Mouse (Mus musculus): ENCODE measurements around the gene Cntnap2.

Gene Cntnap2

DNA sequence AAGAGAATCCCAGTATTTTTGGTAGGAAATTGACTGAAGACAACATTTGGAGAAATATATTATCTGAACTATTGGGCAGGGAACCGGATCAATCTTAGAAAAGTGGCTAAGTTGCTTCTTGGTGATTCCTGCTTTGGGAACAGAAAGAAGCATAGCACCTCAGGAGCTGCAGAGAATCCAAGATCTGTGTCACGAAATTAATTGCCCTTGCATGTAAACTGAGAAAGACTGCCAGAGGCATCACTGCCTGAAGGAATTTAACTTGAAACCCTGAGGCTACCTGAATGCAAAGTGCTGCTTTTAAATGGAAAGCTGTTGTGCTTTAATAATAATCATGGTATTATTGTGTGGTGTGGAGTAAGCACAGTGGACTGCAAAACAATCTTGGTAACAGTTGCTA, 286.2 kb downstream of the Cntnap2 start:
- no peak for DNase-seq

DNA sequence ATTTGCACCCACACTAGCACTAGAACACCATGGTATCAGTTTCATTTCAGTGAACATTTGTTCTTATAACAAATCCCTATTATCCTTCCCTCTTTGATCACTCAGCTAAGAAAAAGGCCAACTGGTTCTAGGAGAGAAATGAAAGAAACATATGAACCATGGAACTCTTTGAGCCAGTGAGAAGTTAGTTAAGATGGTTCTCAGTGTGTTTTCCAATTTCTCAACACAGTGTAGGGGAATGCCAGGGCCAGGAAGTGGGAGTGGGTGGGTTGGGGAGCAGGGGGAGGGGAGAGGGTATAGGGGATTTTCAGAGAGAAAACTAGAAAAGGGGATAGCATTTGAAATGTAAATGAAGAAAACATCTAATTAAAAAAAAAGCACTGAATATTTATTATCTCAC, 286.8 kb downstream of the Cntnap2 start:
- DNase-seq, result no peak

DNA sequence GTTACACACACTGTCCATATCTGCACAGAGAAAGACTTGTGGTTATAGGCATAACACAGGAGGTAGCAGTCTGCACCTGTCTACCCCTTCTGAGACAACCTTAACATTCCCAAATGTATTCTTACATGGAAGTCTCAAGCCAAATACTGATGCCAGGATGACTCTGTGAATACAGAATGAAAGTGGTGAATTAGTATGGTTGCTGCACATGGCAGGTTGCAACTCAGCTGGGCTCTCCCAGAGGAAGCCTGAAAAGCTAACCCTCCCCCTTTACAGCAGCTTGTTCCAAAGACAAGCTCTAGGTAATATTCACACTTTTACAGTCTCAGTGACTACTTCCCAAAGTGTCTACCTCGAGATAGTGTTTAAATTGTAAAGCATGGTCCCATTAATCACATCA, 307.3 kb downstream of the Cntnap2 start:
- DNase-seq, result no peak

DNA sequence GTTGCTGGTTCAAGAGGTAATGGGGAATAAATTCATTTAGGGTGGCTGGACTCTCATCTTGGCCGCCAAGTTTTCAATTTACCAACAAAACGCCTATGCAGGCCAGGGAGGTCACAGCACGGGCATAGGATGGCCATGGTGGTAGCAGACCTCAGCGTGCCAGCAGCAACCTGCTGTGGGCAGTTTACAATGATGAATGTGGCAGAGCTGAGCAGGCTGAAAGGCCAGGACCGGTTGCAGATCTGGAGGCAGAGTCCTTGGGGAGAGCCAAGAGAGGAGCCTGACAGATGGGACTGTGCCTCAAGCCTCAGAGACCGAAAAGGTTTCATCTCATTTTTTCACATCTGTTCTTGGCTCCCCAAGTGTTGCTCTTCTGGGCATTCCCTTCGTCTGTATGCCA, 322.0 kb downstream of the Cntnap2 start:
- peak in 1 of 2 experiments; percentile 25 for DNase-seq

DNA sequence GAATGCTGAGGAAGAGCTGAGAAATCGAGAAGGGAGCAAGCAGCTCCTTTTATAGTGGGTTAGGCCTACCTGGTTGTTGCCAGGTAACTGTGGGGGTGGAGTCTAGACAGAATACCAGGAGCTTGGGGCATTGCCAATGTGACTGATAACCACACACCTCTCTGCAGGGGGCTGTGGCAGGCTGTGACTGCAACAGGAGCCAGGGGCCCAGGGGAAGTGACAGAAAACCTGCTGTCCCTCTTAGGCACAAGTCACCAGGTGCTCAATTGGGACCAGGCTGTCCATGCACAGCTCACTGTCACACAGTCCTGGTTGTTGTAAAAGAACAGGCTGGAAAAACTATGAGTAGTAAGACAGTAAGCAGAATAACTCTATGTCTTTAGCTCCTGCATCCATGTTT, 329.9 kb downstream of the Cntnap2 start:
- peak in 1 of 2 experiments; percentile 17 for DNase-seq

DNA sequence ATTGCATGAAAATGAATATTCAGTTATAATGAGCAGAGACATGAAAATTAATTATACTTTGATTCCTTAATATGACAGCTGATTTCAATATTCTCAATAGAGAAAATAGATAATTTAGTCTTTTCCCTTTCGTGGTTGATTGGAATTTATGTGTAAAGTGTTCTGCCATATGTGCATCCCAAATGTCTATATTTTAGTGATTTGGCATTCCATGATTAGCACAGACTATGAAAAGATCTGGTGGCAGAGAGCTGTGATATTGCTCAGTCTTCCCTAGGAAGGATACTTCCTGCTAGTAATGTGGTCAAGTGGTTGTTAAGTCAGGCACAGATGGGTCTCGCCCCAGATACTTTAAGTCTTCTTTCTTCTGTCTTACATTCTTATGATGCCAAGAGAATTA, 354.5 kb downstream of the Cntnap2 start:
- no peak for DNase-seq

DNA sequence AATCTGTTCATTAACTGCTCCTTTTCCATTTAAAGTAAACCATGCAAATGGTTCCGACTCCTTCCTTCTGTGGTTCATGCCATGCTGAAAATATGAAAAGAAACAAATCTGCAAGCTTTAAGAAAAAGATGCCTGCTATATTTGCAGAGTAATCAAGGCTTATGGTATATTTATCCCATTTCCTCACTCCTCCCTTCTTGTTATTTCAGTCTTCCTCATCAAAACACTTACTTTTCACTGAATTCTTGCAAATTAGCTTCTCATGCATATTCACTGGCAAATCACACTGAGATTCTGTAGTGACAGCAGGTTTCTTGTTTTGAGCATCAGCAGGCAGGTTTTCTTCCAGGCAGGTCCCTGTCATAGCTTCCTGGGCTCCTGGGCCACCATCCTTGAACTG, 396.3 kb downstream of the Cntnap2 start:
- no peak for DNase-seq

DNA sequence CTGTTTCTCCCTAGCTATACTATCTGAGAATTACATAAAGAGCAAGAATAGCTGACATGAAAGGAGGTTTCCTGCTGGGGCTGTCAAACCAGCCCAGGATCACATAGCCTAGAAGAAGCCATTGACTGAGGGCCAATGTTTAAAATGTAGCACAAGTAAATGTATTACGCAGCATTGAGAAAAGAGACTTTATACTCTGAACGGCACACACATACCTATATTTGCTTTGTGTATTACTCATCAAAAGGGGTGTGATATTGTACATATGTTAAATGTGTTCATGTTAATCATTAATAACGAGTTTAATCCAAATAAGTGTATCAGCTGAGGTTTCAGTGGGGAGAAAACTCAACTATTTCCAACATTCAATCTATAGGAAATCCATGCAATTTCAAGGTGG, 459.1 kb downstream of the Cntnap2 start:
- DNase-seq, result no peak

DNA sequence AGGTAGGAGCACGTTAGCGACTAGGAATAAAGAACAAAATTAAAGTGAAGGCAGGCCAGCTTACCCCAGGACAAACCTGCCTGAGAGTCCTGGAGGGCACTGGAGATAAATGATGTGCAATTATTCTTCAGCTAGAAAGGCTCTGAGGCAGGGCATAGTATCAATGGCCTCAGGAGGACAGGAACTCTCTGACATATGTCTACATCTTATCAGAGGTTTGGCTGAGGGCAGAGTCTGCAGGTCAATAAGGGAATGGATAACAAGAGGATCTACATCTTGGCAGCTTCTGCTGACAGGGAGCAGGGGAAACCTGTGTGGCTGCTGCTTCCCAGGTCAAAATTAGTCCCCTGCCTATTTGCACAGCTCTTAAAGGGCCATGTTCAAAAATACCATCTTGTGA, 477.8 kb downstream of the Cntnap2 start:
- DNase-seq, result no peak

DNA sequence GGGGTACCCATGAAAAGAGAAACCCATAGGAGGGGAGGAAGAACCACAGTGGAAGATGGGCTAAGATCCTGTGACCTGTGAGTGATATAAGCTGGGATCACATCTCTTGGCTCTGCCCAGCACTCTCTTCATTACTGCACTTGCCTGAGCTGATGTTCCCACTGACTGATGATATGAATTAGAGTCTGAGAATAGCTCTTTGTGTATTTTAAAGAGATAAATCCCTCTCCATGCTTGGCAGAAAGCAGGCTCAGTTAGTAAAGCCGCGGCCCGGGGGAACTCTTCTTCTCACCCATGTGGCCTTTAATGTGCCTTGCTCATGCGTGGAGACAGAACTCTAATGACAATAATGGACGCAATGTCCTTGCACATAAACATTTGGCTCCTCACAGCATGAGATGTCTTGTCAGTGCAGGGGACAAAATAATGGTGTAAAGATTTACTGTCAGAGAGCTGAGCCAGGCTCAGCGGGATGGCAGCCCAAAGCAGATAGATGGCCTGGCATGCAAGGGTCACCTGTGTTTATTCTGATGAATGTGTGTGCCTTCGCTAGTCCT, 485.2 kb downstream of the Cntnap2 start:
- DNase-seq, result no peak

DNA sequence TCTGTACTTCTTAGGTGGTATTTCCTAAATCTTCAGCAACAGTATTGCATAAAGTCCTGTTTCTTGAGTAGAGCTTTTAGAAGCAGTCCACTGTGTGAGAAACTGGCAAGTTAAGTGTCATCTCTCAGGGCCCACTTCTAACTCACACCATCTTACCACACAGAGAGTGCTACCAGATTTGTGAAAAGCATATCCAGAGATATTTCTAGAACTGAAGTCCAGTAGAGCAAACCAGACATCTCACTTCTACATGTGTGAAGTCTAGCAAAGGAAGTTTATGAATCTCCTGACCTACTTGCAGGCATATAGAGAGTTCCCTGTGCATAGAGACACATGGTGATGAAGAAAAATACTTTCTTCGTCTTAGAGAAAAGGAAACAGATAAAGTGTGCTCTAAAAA, 500.6 kb downstream of the Cntnap2 start:
- no peak for DNase-seq

DNA sequence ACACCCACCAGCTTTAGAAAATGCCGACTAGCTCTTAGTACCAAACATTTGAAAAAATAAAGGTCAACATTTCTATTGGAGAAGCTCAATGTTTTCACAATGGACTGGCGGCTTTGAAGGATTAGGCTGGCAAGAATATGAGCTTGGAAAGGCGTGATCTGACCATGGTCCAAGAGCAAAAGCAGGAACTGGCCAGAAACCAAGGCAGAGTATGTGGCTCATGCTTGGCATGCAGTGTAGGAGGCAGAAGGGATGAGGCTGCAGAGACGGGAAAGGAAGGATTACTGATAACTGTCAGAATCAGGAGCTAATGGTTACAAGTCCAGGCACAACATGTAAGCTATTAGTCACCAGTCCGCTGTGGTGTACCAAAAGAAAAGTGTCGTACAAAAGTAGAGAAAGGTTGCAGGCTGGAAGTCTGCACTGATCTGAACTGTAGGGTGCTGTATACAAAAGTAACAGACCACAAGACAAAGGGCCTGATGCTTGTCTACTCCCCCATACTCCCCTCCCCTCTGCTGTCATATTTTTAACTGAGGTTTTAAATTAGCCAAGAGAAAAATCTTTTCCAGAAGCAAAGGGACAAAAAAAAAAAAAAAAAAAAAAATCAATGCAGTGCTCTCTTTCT, 525.4 kb downstream of the Cntnap2 start:
- no peak for DNase-seq

DNA sequence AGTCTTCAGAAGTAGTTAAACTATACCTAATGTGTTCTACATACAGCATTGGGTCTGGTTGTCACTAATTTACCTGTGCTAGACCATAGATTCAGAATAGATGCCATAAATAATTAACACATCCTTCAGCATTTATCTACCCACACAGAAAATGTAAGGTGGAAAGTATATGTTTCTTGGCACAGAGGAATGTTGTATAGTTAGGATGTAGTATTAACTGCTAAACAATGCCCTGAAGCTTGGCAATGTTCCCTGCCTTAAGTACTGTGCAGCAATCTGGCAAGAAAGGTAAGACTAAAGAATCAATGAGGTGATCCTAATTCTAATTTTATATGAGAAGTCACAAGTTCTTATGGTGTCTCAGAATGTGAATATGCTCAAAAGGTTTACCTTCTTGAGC, 529.9 kb downstream of the Cntnap2 start:
- no peak for DNase-seq

DNA sequence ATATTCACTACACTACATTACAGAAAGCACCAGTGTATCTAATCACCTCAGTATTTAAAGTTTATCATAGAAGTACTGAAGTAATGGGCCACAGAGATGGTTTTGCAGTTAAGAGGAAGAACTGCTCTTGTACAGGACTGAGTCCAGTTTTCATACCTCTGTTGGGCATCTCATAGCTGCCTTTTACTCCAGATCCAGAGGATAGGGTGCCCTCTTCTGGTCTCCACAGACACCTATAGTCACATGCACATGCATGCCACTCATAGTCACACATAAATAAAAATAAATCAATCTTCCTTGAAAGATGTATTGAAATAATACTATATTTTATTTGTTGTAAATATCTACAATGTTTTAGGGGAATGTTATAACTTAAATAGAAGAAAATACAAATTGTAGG, 587.9 kb downstream of the Cntnap2 start:
- DNase-seq, result no peak

DNA sequence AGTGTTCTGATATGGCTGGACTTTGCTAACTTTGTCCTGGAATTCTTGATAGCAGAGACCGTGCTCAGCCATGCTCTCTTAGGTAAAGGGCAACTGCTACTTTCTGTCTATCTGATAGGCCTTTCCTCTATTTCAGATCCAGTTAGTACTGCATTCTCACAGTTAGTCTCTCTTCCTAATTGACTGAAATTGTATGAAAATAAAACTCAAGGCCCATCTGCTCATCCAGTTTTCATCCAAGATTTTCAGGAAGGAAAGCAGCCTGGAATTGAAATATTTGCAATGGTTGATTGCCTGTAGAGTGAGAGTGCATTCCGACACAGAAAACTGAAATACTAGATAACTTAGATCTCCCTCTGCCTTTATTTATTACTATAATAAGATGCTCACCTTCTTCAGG, 589.3 kb downstream of the Cntnap2 start:
- DNase-seq, result no peak

DNA sequence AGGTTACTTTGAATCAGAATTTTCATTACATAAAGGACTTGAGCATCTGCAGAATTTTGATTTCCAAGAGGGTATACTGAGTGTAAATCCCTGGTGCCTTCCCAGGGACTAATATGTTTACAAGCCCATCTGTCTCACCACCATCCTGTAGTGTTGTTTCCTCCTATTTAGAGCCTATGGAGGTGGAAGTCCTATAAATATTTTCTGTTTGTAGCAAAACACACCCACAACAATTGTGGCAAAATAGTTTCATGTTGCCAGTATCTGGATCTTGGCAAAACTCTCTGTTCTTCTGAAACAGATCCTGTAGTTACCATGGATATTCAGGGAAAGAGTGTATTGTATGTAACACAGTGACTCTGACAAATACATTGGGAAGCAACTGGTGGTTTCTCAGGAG, 641.1 kb downstream of the Cntnap2 start:
- DNase-seq, result no peak

DNA sequence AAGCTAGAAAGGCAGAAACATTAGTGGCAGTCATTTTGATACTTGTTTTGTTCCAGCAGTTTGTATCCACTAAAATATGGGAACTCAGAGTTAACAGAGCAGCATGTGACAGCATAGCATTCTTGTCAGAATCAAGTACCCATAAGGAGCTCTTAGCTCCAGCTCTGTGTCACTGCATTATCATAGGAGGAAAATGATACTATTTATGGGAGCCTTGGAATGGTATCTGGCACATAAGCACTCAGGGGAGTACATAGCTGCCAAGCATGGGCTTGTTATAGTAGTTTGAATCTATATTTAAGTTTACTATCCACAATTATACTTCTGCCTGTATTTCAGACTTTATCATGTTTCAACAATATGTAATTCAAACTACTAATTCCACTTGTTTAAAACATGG, 732.5 kb downstream of the Cntnap2 start:
- no peak for DNase-seq

DNA sequence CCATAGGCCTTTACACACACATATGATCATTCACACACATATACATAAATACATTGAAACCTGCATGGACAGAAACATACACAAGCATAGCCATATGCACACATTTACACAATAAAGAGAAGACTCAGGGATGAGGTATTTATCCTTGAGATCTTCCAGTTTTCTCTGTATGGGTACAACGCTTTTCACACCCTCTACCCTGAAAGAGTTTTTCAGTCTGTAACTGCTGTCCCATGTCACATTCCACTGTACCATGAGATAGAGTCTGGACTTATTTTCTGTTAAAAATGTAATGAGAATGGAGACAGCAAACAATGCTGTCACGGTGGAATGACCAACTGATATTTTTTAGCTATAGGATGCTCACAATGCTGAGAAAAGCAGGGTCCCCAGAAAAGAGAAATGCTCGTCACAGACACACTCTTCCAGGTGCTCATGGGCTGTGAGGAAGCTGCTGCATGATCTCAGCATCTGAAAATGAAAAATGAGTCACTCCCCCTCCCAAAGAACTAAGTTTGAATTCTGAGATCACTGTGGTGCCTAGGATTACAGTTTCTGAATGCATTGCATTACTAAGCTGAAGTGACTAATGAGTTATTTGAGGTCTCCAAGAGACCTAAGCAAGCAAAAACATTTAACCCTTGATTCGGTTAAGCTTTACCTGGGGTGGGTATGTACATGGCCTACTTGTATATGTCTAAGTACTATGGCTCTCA, 782.6 kb downstream of the Cntnap2 start:
- no peak for DNase-seq

DNA sequence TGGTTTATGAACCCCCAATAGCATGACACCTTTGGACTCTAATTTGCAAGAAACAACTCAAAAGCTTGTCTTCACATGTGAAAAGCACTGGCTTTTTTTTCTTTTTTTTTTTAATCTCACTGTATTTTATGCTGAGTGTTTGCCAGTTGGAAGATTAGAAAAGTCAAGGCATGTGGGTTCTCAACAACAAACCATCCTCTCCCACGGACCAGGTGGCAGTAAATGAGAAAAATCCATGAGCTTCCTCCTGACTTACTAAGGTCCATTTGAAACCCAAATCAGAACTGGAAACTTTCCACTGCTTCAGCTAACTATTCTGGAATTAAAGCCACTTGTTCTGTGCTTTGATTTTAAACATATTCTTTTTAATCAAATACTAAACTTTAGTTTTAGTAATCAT, 784.6 kb downstream of the Cntnap2 start:
- no peak for DNase-seq

DNA sequence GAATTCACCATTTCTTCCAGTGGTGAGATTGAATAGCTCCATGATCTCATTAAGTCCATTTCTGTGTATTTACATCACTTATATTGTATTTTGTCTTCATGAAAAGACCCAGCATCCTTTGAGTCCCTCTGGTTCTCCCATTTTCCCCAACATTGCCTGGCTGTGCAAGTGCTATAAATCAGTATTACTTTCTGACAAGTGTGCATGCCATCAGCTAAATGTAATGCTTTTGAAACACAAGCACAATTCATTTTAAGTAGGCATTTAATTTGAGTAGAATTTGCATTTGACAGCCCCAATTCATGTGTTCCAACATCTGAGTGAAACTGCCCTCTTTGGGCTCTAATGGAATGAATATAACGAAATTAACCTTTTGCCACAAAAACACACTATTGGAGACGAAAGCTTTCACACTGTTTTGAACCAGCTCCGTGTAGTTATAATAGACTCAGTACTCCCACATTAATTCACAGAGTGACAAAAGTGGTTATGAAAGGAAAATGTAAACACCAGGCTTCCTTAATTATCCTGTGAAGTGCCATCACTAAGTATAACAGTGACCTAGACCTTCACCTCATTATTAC, 812.3 kb downstream of the Cntnap2 start:
- no peak for DNase-seq

DNA sequence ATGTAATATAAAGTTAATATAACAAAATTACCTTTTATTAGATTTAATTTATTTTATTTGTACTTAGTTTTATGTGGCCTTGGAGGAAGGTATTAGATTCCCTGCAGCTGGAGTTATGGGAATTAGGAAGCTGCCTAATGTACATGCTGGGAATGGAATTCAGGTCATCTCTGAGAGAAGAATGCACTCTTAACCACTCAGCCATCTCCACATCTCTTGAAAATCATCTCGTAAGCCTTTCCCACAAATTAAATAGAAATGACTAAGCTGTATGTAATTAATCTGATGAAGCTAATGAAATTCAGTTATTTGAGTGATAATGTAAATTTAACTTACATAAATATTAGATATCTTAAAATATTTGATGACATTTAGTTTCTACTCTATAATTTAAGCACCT, 826.3 kb downstream of the Cntnap2 start:
- no peak for DNase-seq

DNA sequence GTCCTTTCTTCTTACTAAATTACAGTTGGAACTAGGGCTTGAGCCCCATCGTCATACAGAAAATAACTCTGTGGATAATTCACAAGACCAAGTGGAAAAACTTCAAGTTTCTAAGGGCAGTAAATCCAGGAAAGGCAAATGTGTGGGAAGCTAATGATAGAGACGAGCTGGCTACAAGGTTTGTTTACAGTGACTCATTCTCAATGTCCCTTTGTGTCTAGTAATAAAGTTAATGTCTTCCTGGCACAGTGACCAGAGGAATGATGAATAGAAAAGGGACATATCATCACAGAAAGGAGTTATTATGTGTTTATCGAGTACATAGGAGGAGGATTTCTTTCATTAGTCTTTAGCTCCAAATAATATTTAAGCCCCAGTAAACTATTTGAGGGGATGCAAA, 828.7 kb downstream of the Cntnap2 start:
- DNase-seq, result no peak

DNA sequence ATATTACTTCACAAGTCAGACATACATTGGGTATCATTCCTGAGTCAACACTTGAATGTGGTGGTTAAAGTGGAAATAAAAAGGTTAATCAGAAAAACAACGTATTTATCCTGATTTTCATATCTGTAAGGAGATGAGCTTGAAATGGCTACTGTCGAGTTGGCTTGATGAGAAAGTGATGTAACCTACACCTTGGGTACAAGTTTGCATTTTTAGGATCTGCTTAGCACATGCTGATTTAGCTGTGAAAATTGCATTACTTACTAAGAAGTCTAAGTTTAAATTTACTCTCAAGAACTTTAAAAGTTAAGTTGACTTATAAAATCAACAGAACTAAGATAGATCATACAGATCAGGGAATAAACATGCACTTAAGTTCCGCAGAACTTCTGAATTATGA, 879.1 kb downstream of the Cntnap2 start:
- DNase-seq, result no peak

DNA sequence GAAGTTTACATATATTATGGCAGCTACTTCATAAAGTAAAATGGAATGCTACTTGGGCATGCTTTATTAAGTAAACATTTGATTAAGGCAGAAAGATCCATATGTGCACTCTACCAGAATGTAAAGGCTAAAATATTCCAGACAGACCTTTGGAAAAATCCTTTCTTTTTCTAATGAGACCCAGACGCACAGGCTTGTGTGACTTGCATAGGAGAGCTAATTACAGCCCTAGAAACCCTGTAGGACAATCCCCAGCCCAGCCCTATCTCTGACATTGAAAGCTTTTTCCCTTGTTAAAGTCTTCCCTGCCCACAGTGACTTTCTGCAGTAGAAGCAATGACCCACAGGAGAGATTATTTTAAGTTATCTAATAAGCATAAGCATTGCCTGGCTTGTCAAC, 879.6 kb downstream of the Cntnap2 start:
- DNase-seq, result no peak

All from kidney, postnatal 25 days (tissue).